9 mouse cellular contexts compared by ENCODE assay signal in genomic region chr5:135363540-135363939, GRCm38 (mm10). TPM values are rescaled to one million over a fixed set of nuclear protein-coding genes. Genes with fewer than 3 reads are reported as not detected.
DNase-seq lines count a peak whose midpoint lies in the region; ATAC-seq and TF ChIP-seq lines count a peak whose summit lies in the region.
"Had no signal": no experiment of that assay in that cellular context is flagged by ENCODE, and none has a peak within 500 bp of the region (broad histone marks: within the 10 kb centered on the region; RNA-seq: fewer than 3 reads in every experiment).

No protein-coding gene starts in this region.

- H3K36me3 ChIP-seq in heart, embryonic 10.5 days, result no peaks in the 10 kb centered on the region
- no peaks in the 10 kb centered on the region for H3K36me3 ChIP-seq in small intestine, adult 2 months (ENCODE audit: control insufficient read depth, insufficient read depth, low read length)
- H3K36me3 ChIP-seq: liver, embryonic 13.5 days had no signal

- no peaks in the 10 kb centered on the region for H3K9me3 ChIP-seq in heart, embryonic 10.5 days
- H3K9me3 ChIP-seq: liver, embryonic 13.5 days had no signal

- intact Hi-C loops in heart, postnatal 25 days (cut with DNase I), result loop anchor here (10.0 kb wide), 1 partner anchor 249 kb away; no protein-coding TSS in a partner anchor

- WGBS in heart, embryonic 10.5 days, result 26% methylated on average over 12 of the region's 12 CpGs
- 31% methylated on average over 12 of the region's 12 CpGs for WGBS in bone marrow, adult 2 months
- 23% methylated on average over 12 of the region's 12 CpGs for WGBS in small intestine, adult 2 months

- peaks cover 25% of the 10 kb centered on the region for H3K27me3 ChIP-seq in heart, embryonic 10.5 days (ENCODE audit: insufficient read depth, poor library complexity, severe bottlenecking)
- no peaks in the 10 kb centered on the region; the same call in 1 of the 2 replicates for H3K27me3 ChIP-seq in small intestine, adult 2 months (ENCODE audit: control insufficient read depth, insufficient read depth, low read length)

- no peak for ATAC-seq in inflammation-experienced regulatory T-cells, adult 6 months

- H3K4me1 ChIP-seq in heart, embryonic 10.5 days, result no peaks in the 10 kb centered on the region
- no peaks in the 10 kb centered on the region; the same call in 1 of the 2 replicates for H3K4me1 ChIP-seq in bone marrow, adult 2 months (ENCODE audit: control insufficient read depth, insufficient read depth, low read length)
- H3K4me1 ChIP-seq in small intestine, adult 2 months (ENCODE audit: control insufficient read depth, insufficient read depth, insufficient read length, low read length), result no peaks in the 10 kb centered on the region
- H3K4me1 ChIP-seq: liver, embryonic 13.5 days had no signal

- peak; percentile 83 for DNase-seq in heart, embryonic 10.5 days (ENCODE audit: low spot score)
- DNase-seq in heart, postnatal 25 days (ENCODE audit: low spot score), result no peak
- peak; percentile 31 for DNase-seq in 3T3-L1 (ENCODE audit: low read depth, low spot score)
- DNase-seq in kidney, postnatal 36 days, result peak; percentile 18 to 49
- no peak for DNase-seq in spleen, postnatal 36 days (ENCODE audit: low spot score in 2 of 2)
- DNase-seq: liver, embryonic 13.5 days had no signal

- no peak overlapping the region for H3K27ac ChIP-seq in heart, embryonic 10.5 days
- H3K27ac ChIP-seq in bone marrow, adult 2 months (ENCODE audit: control insufficient read depth, insufficient read depth, low read depth, low read length, poor library complexity), result no peak overlapping the region
- no peak overlapping the region for H3K27ac ChIP-seq in small intestine, adult 2 months (ENCODE audit: insufficient read depth, low read depth, low read length)
- H3K27ac ChIP-seq: liver, embryonic 13.5 days had no signal

- H3K4me3 ChIP-seq in heart, embryonic 10.5 days, result no peak overlapping the region
- no peak overlapping the region for H3K4me3 ChIP-seq in bone marrow, adult 2 months (replicated peaks; ENCODE audit: control insufficient read depth, low read depth, low read length)
- no peak overlapping the region for H3K4me3 ChIP-seq in small intestine, adult 2 months (ENCODE audit: low read depth, low read length)
- H3K4me3 ChIP-seq: liver, embryonic 13.5 days had no signal

- peak; percentile 62 for TF ChIP-seq CTCF in bone marrow, adult 2 months (IDR thresholded peaks at IDR 0.05; ENCODE audit: control insufficient read depth, insufficient read depth, low read length)
- TF ChIP-seq CTCF in small intestine, adult 2 months (IDR thresholded peaks at IDR 0.05; ENCODE audit: extremely low read depth, insufficient read length, insufficient replicate concordance, low read depth, low read length), result peak; percentile 49; the same call in 1 of the 2 replicates

- no peak for TF ChIP-seq POLR2A in bone marrow, adult 2 months (IDR thresholded peaks at IDR 0.05; ENCODE audit: borderline replicate concordance, control insufficient read depth, low read depth, low read length)
- no peak for TF ChIP-seq POLR2A in small intestine, adult 2 months (IDR thresholded peaks at IDR 0.05; ENCODE audit: low read depth, low read length)

RNA-seq across cellular contexts. Expression of gene Nsun5, which starts 6.2 kb away (rescaled TPM):
- 27.2 and 33.5 TPM in 2 replicates for polyA plus RNA-seq in heart, embryonic 10.5 days (2016; fragmentation: Nextera tagmentation; extraction: Ambion mirVana)
- total RNA-seq in heart, postnatal 25 days (2021), result 10 to 100 TPM; 15.5 to 17.5 TPM
- 5.7 and 12.8 TPM in 2 replicates for polyA plus RNA-seq in bone marrow, adult 2 months (2011; ENCODE audit: insufficient read depth, insufficient read length, low replicate concordance, missing spikeins)
- polyA plus RNA-seq in small intestine, adult 2 months (2012; rRNA removed), result 10.9 and 14.2 TPM in 2 replicates
- polyA plus RNA-seq in inflammation-experienced regulatory T-cells, adult 6 months (2017; shearing (Covaris generic)), result 10 to 100 TPM; 21.8 to 28.0 (median 23.3) TPM

RNA-seq across cellular contexts. Expression of gene Trim50, which starts 10.4 kb away (rescaled TPM):
- not detected in 2 replicates for polyA plus RNA-seq in heart, embryonic 10.5 days (2016; fragmentation: Nextera tagmentation; extraction: Ambion mirVana)
- total RNA-seq in heart, postnatal 25 days (2021), result not detected
- polyA plus RNA-seq in bone marrow, adult 2 months (2011; ENCODE audit: insufficient read depth, insufficient read length, low replicate concordance, missing spikeins), result not detected in 2 replicates
- polyA plus RNA-seq in small intestine, adult 2 months (2012; rRNA removed), result 1.6 TPM in 1 of 2 replicates, not detected in the other
- not detected for polyA plus RNA-seq in inflammation-experienced regulatory T-cells, adult 6 months (2017; shearing (Covaris generic))
- polyA plus RNA-seq: liver, embryonic 13.5 days had no signal

RNA-seq across cellular contexts. Expression of gene Fkbp6, which starts 13.7 kb away (rescaled TPM):
- polyA plus RNA-seq in heart, embryonic 10.5 days (2016; fragmentation: Nextera tagmentation; extraction: Ambion mirVana), result 0.15 and 0.21 TPM in 2 replicates
- total RNA-seq in heart, postnatal 25 days (2021), result 1 to 10 TPM in 1 of 2 experiments, under 1 TPM in 1; 0.31 to 1.1 TPM
- not detected in 2 replicates for polyA plus RNA-seq in bone marrow, adult 2 months (2011; ENCODE audit: insufficient read depth, insufficient read length, low replicate concordance, missing spikeins)
- polyA plus RNA-seq in small intestine, adult 2 months (2012; rRNA removed), result not detected in 2 replicates
- polyA plus RNA-seq in inflammation-experienced regulatory T-cells, adult 6 months (2017; shearing (Covaris generic)), result not detected
- polyA plus RNA-seq: liver, embryonic 13.5 days had no signal

RNA-seq across cellular contexts. Expression of gene Pom121, which starts 30.8 kb away (rescaled TPM):
- polyA plus RNA-seq in heart, embryonic 10.5 days (2016; fragmentation: Nextera tagmentation; extraction: Ambion mirVana), result 11.1 and 17.2 TPM in 2 replicates
- 10 to 100 TPM; 11.1 to 13.6 TPM for total RNA-seq in heart, postnatal 25 days (2021)
- 10.0 and 15.8 TPM in 2 replicates for polyA plus RNA-seq in bone marrow, adult 2 months (2011; ENCODE audit: insufficient read depth, insufficient read length, low replicate concordance, missing spikeins)
- 18.2 and 26.3 TPM in 2 replicates for polyA plus RNA-seq in small intestine, adult 2 months (2012; rRNA removed)
- polyA plus RNA-seq in inflammation-experienced regulatory T-cells, adult 6 months (2017; shearing (Covaris generic)), result 10 to 100 TPM; 13.2 to 18.7 (median 13.7) TPM

Comparison
In these comparisons a context has a peak if more than half of its experiments do, and no peak if none do; other contexts are left out.
1. DNase-seq: peak in heart, embryonic 10.5 days (single experiment), 3T3-L1 (single experiment) and kidney, postnatal 36 days (2 of 2); none in heart, postnatal 25 days (single experiment) and spleen, postnatal 36 days (0 of 2).